Mouse (Mus musculus) lung, embryonic 16.5 days (tissue): ENCODE measurements at regions not wholly inside any gene's neighbourhood (a gene's known extent, or its start where the extent isn't known, plus 50 kb on each side); places are given as distances from the start of the nearest gene placed in this dataset.
A peak's percentile ranks its signal among the peaks of the same experiment; 100 is the strongest.

Experiments
- ATAC-seq: fragments of 200-750 bp; cut with Nextera tagmentation; 2 replicates; pipeline ENCODE4 v1.8.0; 2017; ENCODE audit warnings: low read depth, mild to moderate bottlenecking, moderate library complexity
- H3K27ac ChIP-seq: fragments of 300-500 bp; sonication (generic); 2 replicates; pipeline ENCODE4 v1.5.1; 2014; ENCODE audit warnings: mild to moderate bottlenecking, control low read depth, low read length
- H3K27me3 ChIP-seq: fragments of 300-500 bp; sonication (generic); 2 replicates; pipeline ENCODE4 v1.6.1; 2014; ENCODE audit warnings: low read depth, low read length, mixed read lengths; ENCODE audit not compliant: control insufficient read depth, insufficient read depth
- H3K36me3 ChIP-seq: fragments of 300-500 bp; sonication (generic); 2 replicates; pipeline ENCODE4 v1.6.1; 2014; ENCODE audit warnings: low read length; ENCODE audit not compliant: control insufficient read depth, insufficient read depth
- H3K4me1 ChIP-seq: fragments of 300-500 bp; sonication (generic); replicated peaks from 2 replicates; pipeline ENCODE4 v1.6.1; 2014; ENCODE audit warnings: low read length, mixed read lengths; ENCODE audit not compliant: control insufficient read depth, insufficient read depth
- H3K4me2 ChIP-seq: fragments of 300-500 bp; sonication (generic); 2 replicates; pipeline ENCODE4 v1.6.1; 2014; ENCODE audit warnings: low read depth, low read length, control low read depth
- H3K4me3 ChIP-seq: fragments of 300-500 bp; sonication (generic); 2 replicates; pipeline ENCODE4 v1.5.1; 2014; ENCODE audit warnings: mild to moderate bottlenecking, low read length, control low read depth
- H3K9ac ChIP-seq: fragments of 300-500 bp; sonication (generic); 2 replicates; pipeline ENCODE4 v1.6.1; 2014; ENCODE audit warnings: low read length, control low read depth
- H3K9me3 ChIP-seq: fragments of 300-500 bp; sonication (generic); 2 replicates; pipeline ENCODE4 v1.6.1; 2016; ENCODE audit warnings: low read length; ENCODE audit not compliant: control insufficient read depth
- WGBS: fragments of 180-500 bp; shearing (Covaris S2); extraction: QIAGEN DNeasy Blood & Tissue Kit; methylation state at CpG from one replicate; pipeline ENCODE4 v1.1.7; 2014; 5-methylcytosine and 5-hydroxymethylcytosine counted together

- Histone ChIP-seq H3K27me3 (no peaks in the 10 kb centered on the region), H3K4me1 (no peaks in the 10 kb centered on the region), H3K9ac (no peak overlapping the region), H3K4me3 (no peak overlapping the region), H3K36me3 (no peaks in the 10 kb centered on the region), H3K4me2 (no peak overlapping the region), H3K27ac (no peak overlapping the region), H3K9me3 (0 out of 2 replicates have a peak, but pooled peaks cover 2% of the 10 kb centered on the region)
- no peak for ATAC-seq
Observed at GRCm38 (mm10) chr1:119364901-119365300, 57.1 kb downstream of the Inhbb start.

DNA sequence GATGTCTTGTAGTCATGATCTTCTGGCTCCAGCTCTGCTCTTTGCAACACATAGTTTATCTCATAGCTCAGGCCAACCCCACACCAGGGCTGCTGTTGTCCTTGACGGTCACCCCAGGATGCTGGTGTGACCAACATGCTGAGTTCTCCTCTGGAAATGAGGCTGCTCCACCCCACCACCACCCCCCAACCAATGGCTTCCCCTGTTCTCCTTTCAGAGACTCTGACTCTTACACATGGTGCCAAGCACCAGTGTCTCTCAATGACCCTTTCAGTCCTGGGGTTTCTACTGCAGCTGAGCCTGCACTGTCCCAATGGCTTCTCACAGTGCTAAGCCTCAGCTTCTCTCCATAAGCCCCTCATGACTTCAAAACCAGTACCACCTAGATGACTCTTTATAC is 64.0 kb downstream of the Inhbb start:
- 71% methylated on average over 1 of the region's 1 CpGs for WGBS
- H3K4me2 ChIP-seq: no peak overlapping the region
- H3K9me3 ChIP-seq: 0 out of 2 replicates have a peak, but pooled peaks cover 2% of the 10 kb centered on the region
- H3K36me3 ChIP-seq: no peaks in the 10 kb centered on the region
- H3K27me3 ChIP-seq: no peaks in the 10 kb centered on the region
- no peak overlapping the region for H3K27ac ChIP-seq
- H3K4me3 ChIP-seq: no peak overlapping the region
- H3K9ac ChIP-seq: no peak overlapping the region
- ATAC-seq: no peak
- no peaks in the 10 kb centered on the region for H3K4me1 ChIP-seq

DNA sequence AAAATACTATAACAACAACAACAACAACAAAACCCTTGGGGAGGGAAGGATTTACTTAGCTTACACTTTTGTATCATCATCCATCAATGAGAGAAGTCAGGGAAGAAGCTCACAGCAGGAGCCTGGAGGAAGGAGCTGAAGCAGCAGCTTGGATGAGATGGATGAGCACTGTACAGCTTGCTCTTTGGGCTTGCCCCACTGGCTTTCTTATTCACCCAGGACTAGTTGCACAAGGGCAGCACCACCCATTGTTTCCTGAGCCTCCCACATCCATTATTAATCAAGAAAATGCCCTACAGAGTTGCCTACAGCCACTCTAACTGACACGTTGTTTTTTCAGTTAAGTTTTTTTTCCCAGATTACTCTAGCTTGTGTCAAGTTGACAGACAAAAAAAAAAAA is 65.1 kb downstream of the Inhbb start:
- H3K27ac ChIP-seq: no peak overlapping the region
- H3K9ac ChIP-seq: no peak overlapping the region
- H3K36me3 ChIP-seq: no peaks in the 10 kb centered on the region
- H3K9me3 ChIP-seq: no peaks in the 10 kb centered on the region
- WGBS: 24% methylated on average over 1 of the region's 1 CpGs
- H3K4me2 ChIP-seq: no peak overlapping the region
- no peak overlapping the region for H3K4me3 ChIP-seq
- H3K4me1 ChIP-seq: no peaks in the 10 kb centered on the region
- ATAC-seq: no peak
- H3K27me3 ChIP-seq: no peaks in the 10 kb centered on the region

DNA sequence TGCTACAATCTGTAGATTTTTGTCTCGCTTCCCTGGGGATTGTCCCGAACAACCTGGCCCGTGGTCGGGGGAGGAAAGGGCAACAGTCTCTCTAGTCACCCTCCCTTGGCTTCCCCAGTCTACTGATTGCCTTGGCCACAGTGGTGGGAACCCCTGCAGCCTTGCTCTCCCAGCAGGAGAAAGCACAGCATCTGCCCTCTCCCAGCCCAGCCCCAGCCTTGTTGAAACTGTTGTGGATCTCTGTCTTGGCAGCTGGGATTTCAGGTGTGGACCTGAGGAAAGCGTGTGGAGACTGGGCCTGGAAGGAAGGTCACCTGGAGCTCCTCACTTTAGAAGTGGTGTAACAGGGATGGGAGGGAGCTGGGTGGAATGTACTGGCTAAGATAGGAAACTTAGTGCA is 66.6 kb downstream of the Inhbb start:
- Histone ChIP-seq H3K4me2 (no peak overlapping the region), H3K27ac (no peak overlapping the region), H3K9ac (no peak overlapping the region), H3K9me3 (no peaks in the 10 kb centered on the region), H3K36me3 (no peaks in the 10 kb centered on the region), H3K4me1 (no peaks in the 10 kb centered on the region), H3K4me3 (no peak overlapping the region), H3K27me3 (no peaks in the 10 kb centered on the region)
- no peak for ATAC-seq
- 75% methylated on average over 5 of the region's 5 CpGs for WGBS

GRCm38 (mm10) chr1:119351567-119351966 is 70.5 kb downstream of the Inhbb start:
- no peaks in the 10 kb centered on the region for H3K36me3 ChIP-seq
- no peak overlapping the region for H3K4me3 ChIP-seq
- no peak overlapping the region for H3K9ac ChIP-seq
- WGBS: 87% methylated on average over 8 of the region's 8 CpGs
- no peaks in the 10 kb centered on the region for H3K9me3 ChIP-seq
- no peak overlapping the region for H3K4me2 ChIP-seq
- H3K4me1 ChIP-seq: no peaks in the 10 kb centered on the region
- no peaks in the 10 kb centered on the region for H3K27me3 ChIP-seq
- ATAC-seq: no peak
- H3K27ac ChIP-seq: no peak overlapping the region

GRCm38 (mm10) chr1:119350846-119351245 is 71.2 kb downstream of the Inhbb start:
- H3K27me3 ChIP-seq: no peaks in the 10 kb centered on the region
- no peak overlapping the region for H3K9ac ChIP-seq
- no peak overlapping the region for H3K4me3 ChIP-seq
- 84% methylated on average over 4 of the region's 4 CpGs for WGBS
- H3K27ac ChIP-seq: no peak overlapping the region
- H3K9me3 ChIP-seq: no peaks in the 10 kb centered on the region
- no peak overlapping the region for H3K4me2 ChIP-seq
- no peaks in the 10 kb centered on the region for H3K36me3 ChIP-seq
- no peaks in the 10 kb centered on the region for H3K4me1 ChIP-seq
- ATAC-seq: no peak

GRCm38 (mm10) chr1:119350296-119350695 is 71.8 kb downstream of the Inhbb start:
- Histone ChIP-seq H3K4me3 (no peak overlapping the region), H3K27me3 (no peaks in the 10 kb centered on the region), H3K9me3 (no peaks in the 10 kb centered on the region), H3K27ac (no peak overlapping the region), H3K4me2 (no peak overlapping the region), H3K9ac (no peak overlapping the region), H3K4me1 (no peaks in the 10 kb centered on the region), H3K36me3 (no peaks in the 10 kb centered on the region)
- 85% methylated on average over 7 of the region's 7 CpGs for WGBS
- ATAC-seq: no peak

DNA sequence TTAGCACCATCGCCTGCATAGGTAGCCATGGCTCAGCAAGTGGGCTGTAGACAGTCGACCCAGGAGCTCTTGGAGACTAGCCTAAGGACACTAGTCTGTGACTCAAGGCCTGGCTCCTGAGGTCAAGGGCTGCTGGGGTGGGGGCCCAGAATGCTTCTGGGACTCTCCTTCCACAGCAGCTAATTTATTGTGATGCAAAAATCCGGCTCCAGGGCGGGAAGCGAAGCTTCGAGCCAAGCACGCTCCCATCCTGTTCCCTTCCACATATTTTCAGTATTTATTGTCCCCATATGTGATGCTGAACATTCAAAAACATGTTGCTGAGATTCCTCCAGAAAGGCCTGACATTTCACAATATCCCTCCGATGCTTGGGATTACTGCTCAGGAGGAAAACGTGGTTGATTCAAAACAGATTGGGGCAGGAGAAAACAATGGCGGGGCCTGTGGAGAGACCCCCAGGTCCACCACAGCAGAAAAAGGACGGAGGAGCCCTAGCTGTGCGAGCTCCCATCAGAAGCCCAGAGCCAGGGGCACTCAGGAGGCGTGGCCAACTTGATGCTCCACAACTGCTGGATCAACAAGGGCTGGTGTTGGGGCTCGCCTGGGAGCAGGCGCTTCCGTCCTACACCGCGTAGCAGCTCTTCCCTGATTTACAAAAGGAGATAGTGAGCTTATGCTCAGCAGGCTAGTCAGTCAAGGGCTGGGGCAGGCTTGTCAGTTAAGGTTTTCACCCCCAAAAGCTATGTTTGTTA is 73.4 kb downstream of the Inhbb start:
- H3K4me2 ChIP-seq: no peak overlapping the region
- ATAC-seq: peak; percentile 47; the same call in 1 of the 2 replicates
- 31% methylated on average over 18 of the region's 18 CpGs for WGBS

DNA sequence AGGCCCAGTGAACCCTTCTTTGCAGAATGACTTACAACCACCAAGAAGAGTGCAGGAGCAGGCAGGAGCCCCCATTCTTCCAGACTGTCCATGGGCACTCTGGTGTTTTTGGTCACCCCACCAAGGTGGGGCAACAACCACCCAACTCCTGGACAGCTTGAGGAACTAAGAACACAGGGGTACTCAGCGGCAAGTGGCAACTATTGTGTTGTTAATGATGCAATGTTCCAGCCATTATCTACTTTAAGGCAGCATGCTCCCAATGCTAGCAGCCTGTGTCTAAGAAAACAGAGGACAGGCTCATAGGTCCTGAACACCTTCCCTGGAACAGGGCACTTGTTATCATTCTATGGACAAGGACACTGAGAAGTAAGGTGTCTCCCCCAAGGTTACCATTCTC is 74.3 kb downstream of the Inhbb start:
- Histone ChIP-seq H3K9me3 (no peaks in the 10 kb centered on the region), H3K27ac (no peak overlapping the region), H3K4me2 (no peak overlapping the region), H3K36me3 (no peaks in the 10 kb centered on the region), H3K9ac (no peak overlapping the region), H3K4me3 (no peak overlapping the region), H3K27me3 (no peaks in the 10 kb centered on the region), H3K4me1 (no peaks in the 10 kb centered on the region; the same call in 1 of the 2 replicates)
- ATAC-seq: no peak
- WGBS: 90% methylated on average over 1 of the region's 1 CpGs

More for the DNA sequence above, 73.4 kb downstream of the Inhbb start:
- no peaks in the 10 kb centered on the region for H3K27me3 ChIP-seq
- H3K36me3 ChIP-seq: no peaks in the 10 kb centered on the region
- H3K27ac ChIP-seq: no peak overlapping the region
- H3K9me3 ChIP-seq: no peaks in the 10 kb centered on the region
- no peak overlapping the region for H3K9ac ChIP-seq
- H3K4me1 ChIP-seq: no peaks in the 10 kb centered on the region; the same call in 1 of the 2 replicates
- no peak overlapping the region for H3K4me3 ChIP-seq
